Mouse (Mus musculus): ENCODE measurements around the gene Ptprh. TPM values are rescaled to one million over a fixed set of nuclear protein-coding genes. Genes with fewer than 3 reads are reported as not detected.
"Not testable (repeated sequence)": the region's sequence is repeated elsewhere in the genome, so short reads cannot be mapped to it uniquely, and the experiment has no call there.

Gene Ptprh
- polyA plus RNA-seq, 1 experiment from 2014 or later: not detected

- Histone ChIP-seq H3K27ac (ENCODE audit: low read depth) (no peak overlapping the region), H3K9me3 (ENCODE audit: low read length) (no peaks in the 10 kb centered on the region), H3K4me3 (ENCODE audit: low read depth, low read length) (no peak overlapping the region), H3K4me2 (ENCODE audit: low read depth, low read length) (no peak overlapping the region), H3K4me1 (ENCODE audit: insufficient read depth) (no peaks in the 10 kb centered on the region), H3K27me3 (ENCODE audit: insufficient read depth, low read length) (no peaks in the 10 kb centered on the region), H3K9ac (replicated peaks) (no peak overlapping the region), H3K36me3 (replicated peaks; ENCODE audit: insufficient read depth, low read length) (no peaks in the 10 kb centered on the region)
- WGBS (ENCODE audit: insufficient replicate concordance): 77% methylated on average over 6 of the region's 6 CpGs
- DNase-seq (no peak), ATAC-seq (no peak)
- no peak for TF ChIP-seq CTCF (IDR thresholded peaks at IDR 0.05; ENCODE audit: low read depth)
- no peak for TF ChIP-seq EP300 (IDR thresholded peaks at IDR 0.05; ENCODE audit: low read depth)
Observed at GRCm38 (mm10) chr7:4602969-4603368, 872 bp downstream of the Ptprh start.

- H3K4me3 ChIP-seq (ENCODE audit: low read depth, low read length); H3K9ac ChIP-seq (replicated peaks); ATAC-seq; H3K4me2 ChIP-seq (ENCODE audit: low read depth, low read length); H3K36me3 ChIP-seq (replicated peaks; ENCODE audit: insufficient read depth, low read length); H3K9me3 ChIP-seq (ENCODE audit: low read length); DNase-seq; H3K27ac ChIP-seq (ENCODE audit: low read depth); H3K4me1 ChIP-seq (ENCODE audit: insufficient read depth); H3K27me3 ChIP-seq (ENCODE audit: insufficient read depth, low read length): not testable (repeated sequence)
- 47% methylated on average over 4 of the region's 4 CpGs for WGBS (ENCODE audit: insufficient replicate concordance)
Observed at GRCm38 (mm10) chr7:4597046-4597445, 6.8 kb downstream of the Ptprh start.

GRCm38 (mm10) chr7:4581481-4581880, 22.4 kb downstream of the Ptprh start:
- H3K4me3 ChIP-seq (ENCODE audit: low read depth, low read length); H3K9me3 ChIP-seq (ENCODE audit: low read length); DNase-seq; ATAC-seq; H3K4me1 ChIP-seq (ENCODE audit: insufficient read depth); H3K27ac ChIP-seq (ENCODE audit: low read depth); H3K9ac ChIP-seq (replicated peaks); H3K4me2 ChIP-seq (ENCODE audit: low read depth, low read length); H3K27me3 ChIP-seq (ENCODE audit: insufficient read depth, low read length); H3K36me3 ChIP-seq (replicated peaks; ENCODE audit: insufficient read depth, low read length): not testable (repeated sequence)
- 67% methylated on average over 3 of the region's 3 CpGs for WGBS (ENCODE audit: insufficient replicate concordance)

- H3K4me2 ChIP-seq (ENCODE audit: low read depth, low read length); H3K4me1 ChIP-seq (ENCODE audit: insufficient read depth); H3K27me3 ChIP-seq (ENCODE audit: insufficient read depth, low read length); H3K9me3 ChIP-seq (ENCODE audit: low read length); H3K4me3 ChIP-seq (ENCODE audit: low read depth, low read length); H3K27ac ChIP-seq (ENCODE audit: low read depth); DNase-seq; H3K9ac ChIP-seq (replicated peaks); H3K36me3 ChIP-seq (replicated peaks; ENCODE audit: insufficient read depth, low read length); ATAC-seq: not testable (repeated sequence)
- WGBS (ENCODE audit: insufficient replicate concordance): 58% methylated on average over 2 of the region's 2 CpGs
Observed at GRCm38 (mm10) chr7:4572361-4572760, 31.5 kb downstream of the Ptprh start.

- DNase-seq (no peak), ATAC-seq (no peak)
- TF ChIP-seq EP300 (IDR thresholded peaks at IDR 0.05; ENCODE audit: low read depth): no peak
- TF ChIP-seq CTCF (IDR thresholded peaks at IDR 0.05; ENCODE audit: low read depth): no peak
- no peaks in the 10 kb centered on the region for H3K4me1 ChIP-seq (ENCODE audit: insufficient read depth)
- H3K9me3 ChIP-seq (ENCODE audit: low read length): no peaks in the 10 kb centered on the region
- no peak overlapping the region for H3K4me3 ChIP-seq (ENCODE audit: low read depth, low read length)
- H3K9ac ChIP-seq (replicated peaks): no peak overlapping the region
- 74% methylated on average over 3 of the region's 3 CpGs for WGBS (ENCODE audit: insufficient replicate concordance)
- no peak overlapping the region for H3K4me2 ChIP-seq (ENCODE audit: low read depth, low read length)
- H3K27ac ChIP-seq (ENCODE audit: low read depth): no peak overlapping the region
- no peaks in the 10 kb centered on the region for H3K36me3 ChIP-seq (replicated peaks; ENCODE audit: insufficient read depth, low read length)
- H3K27me3 ChIP-seq (ENCODE audit: insufficient read depth, low read length): no peaks in the 10 kb centered on the region
Observed at GRCm38 (mm10) chr7:4562660-4563059, 41.2 kb downstream of the Ptprh start.

- no peak overlapping the region for H3K9ac ChIP-seq (replicated peaks)
- whole genome bisulfite sequencing (ENCODE audit: insufficient replicate concordance): 69% methylated on average over 6 of the region's 6 CpGs
- H3K4me2 ChIP-seq (ENCODE audit: low read depth, low read length): no peak overlapping the region
- no peaks in the 10 kb centered on the region for H3K27me3 ChIP-seq (ENCODE audit: insufficient read depth, low read length)
- H3K36me3 ChIP-seq (replicated peaks; ENCODE audit: insufficient read depth, low read length): no peaks in the 10 kb centered on the region
- no peaks in the 10 kb centered on the region for H3K4me1 ChIP-seq (ENCODE audit: insufficient read depth)
- TF ChIP-seq CTCF (IDR thresholded peaks at IDR 0.05; ENCODE audit: low read depth) (no peak), EP300 (IDR thresholded peaks at IDR 0.05; ENCODE audit: low read depth) (no peak)
- H3K9me3 ChIP-seq (ENCODE audit: low read length): no peaks in the 10 kb centered on the region
- H3K4me3 ChIP-seq (ENCODE audit: low read depth, low read length): no peak overlapping the region
- no peak for DNase-seq
- no peak overlapping the region for H3K27ac ChIP-seq (ENCODE audit: low read depth)
- no peak for ATAC-seq
Observed at GRCm38 (mm10) chr7:4557167-4557560, 46.7 kb downstream of the Ptprh start.

Measured in liver, postnatal 0 days (tissue).